Comparison of ENCODE assay signal across 8 mouse cellular contexts in genomic region chr11:52360471-52361277, GRCm38 (mm10). TPM values are rescaled to one million over a fixed set of nuclear protein-coding genes. Genes with fewer than 3 reads are reported as not detected.
DNase-seq lines count a peak whose midpoint lies in the region; ATAC-seq and TF ChIP-seq lines count a peak whose summit lies in the region.

Gene Vdac1 (plus strand): TSS chr11:52360860.

- no peaks in the 10 kb centered on the region for H3K27me3 ChIP-seq in cerebellum, adult 2 months (ENCODE audit: control insufficient read depth, insufficient read depth, low read length)
- no peaks in the 10 kb centered on the region for H3K27me3 ChIP-seq in forebrain, postnatal 0 days (ENCODE audit: insufficient read depth, low read length)
- H3K27me3 ChIP-seq in neural tube, embryonic 15.5 days (replicated peaks) = no peaks in the 10 kb centered on the region

- WGBS in cerebellum, adult 2 months = under 1% methylated on average over 84 of the region's 84 CpGs
- under 1% methylated on average over 69 of the region's 84 CpGs for WGBS in forebrain, postnatal 0 days
- WGBS in lung, adult 2 months = under 1% methylated on average over 84 of the region's 84 CpGs
- WGBS in neural tube, embryonic 15.5 days = under 1% methylated on average over 70 of the region's 84 CpGs

- no peak for TF ChIP-seq CTCF in cerebellum, adult 2 months (IDR thresholded peaks at IDR 0.05; ENCODE audit: borderline replicate concordance, insufficient read depth, low read depth, low read length)
- no peak; the same call in 1 of the 2 replicates for TF ChIP-seq CTCF in forebrain, postnatal 0 days (IDR thresholded peaks at IDR 0.05; ENCODE audit: low read depth)
- no peak for TF ChIP-seq CTCF in layer of hippocampus, adult 2 months (conservative IDR thresholded peaks at IDR 0.05)
- no peak for TF ChIP-seq CTCF in lung, adult 2 months (IDR thresholded peaks at IDR 0.05; ENCODE audit: insufficient read depth, low read length)

- TF ChIP-seq POLR2A in cerebellum, adult 2 months (IDR thresholded peaks at IDR 0.05; ENCODE audit: borderline replicate concordance, insufficient read depth, low read length) = peak; percentile 87; the same call in 1 of the 2 replicates
- TF ChIP-seq POLR2A in lung, adult 2 months (IDR thresholded peaks at IDR 0.05; ENCODE audit: borderline replicate concordance, extremely low read depth, low read depth, low read length) = peak; percentile 79

- peak; percentile 93 for ATAC-seq in forebrain, postnatal 0 days
- ATAC-seq in neural tube, embryonic 15.5 days (ENCODE audit: low FRiP score) = peak; percentile 95

- H3K4me1 ChIP-seq in cerebellum, adult 2 months (ENCODE audit: control insufficient read depth, insufficient read depth, low read length) = peaks cover 25% of the 10 kb centered on the region
- H3K4me1 ChIP-seq in forebrain, postnatal 0 days (ENCODE audit: insufficient read depth) = peaks cover 27% of the 10 kb centered on the region
- peaks cover 18% of the 10 kb centered on the region; the same call in 1 of the 2 replicates for H3K4me1 ChIP-seq in lung, adult 2 months (ENCODE audit: control insufficient read depth, insufficient read depth, low read length)
- peaks cover 46% of the 10 kb centered on the region for H3K4me1 ChIP-seq in neural tube, embryonic 15.5 days

- H3K27ac ChIP-seq in cerebellum, adult 2 months (ENCODE audit: insufficient read depth, low read length) = peak within 1 kb of the TSS; percentile 92
- peak within 1 kb of the TSS; percentile 96 for H3K27ac ChIP-seq in forebrain, postnatal 0 days (ENCODE audit: low read depth, low read length)
- peak within 1 kb of the TSS; percentile 99 for H3K27ac ChIP-seq in layer of hippocampus, adult 2 months
- H3K27ac ChIP-seq in neural tube, embryonic 15.5 days (replicated peaks) = peak within 1 kb of the TSS; percentile 96

- H3K36me3 ChIP-seq in forebrain, postnatal 0 days (ENCODE audit: insufficient read depth) = no peaks in the 10 kb centered on the region
- H3K36me3 ChIP-seq in neural tube, embryonic 15.5 days = no peaks in the 10 kb centered on the region

- H3K9ac ChIP-seq in forebrain, postnatal 0 days = peak within 1 kb of the TSS; percentile 97
- peak within 1 kb of the TSS; percentile 99 for H3K9ac ChIP-seq in neural tube, embryonic 15.5 days (replicated peaks)

- DNase-seq in MEL-GATA-1-ER (ENCODE audit: extremely low read depth, low read depth) = peak; percentile 59
- peak; percentile 91 to 93 for DNase-seq in cerebellum, adult 2 months
- peak; percentile 92 for DNase-seq in forebrain, postnatal 0 days
- DNase-seq in heart, postnatal 36 days = peak; percentile 90 to 96
- peak; percentile 86 to 88 for DNase-seq in layer of hippocampus, adult 2 months (ENCODE audit: low spot score in 2 of 2)
- DNase-seq in lung, adult 2 months = peak; percentile 90
- peak; percentile 79 for DNase-seq in testis, postnatal 14 days (ENCODE audit: low spot score)

- peak within 1 kb of the TSS; percentile 86 for H3K4me3 ChIP-seq in cerebellum, adult 2 months (replicated peaks; ENCODE audit: insufficient read depth, low read depth, low read length)
- H3K4me3 ChIP-seq in forebrain, postnatal 0 days (ENCODE audit: low read depth, low read length) = peak within 1 kb of the TSS; percentile 91
- H3K4me3 ChIP-seq in layer of hippocampus, adult 2 months = peak within 1 kb of the TSS; percentile 77
- H3K4me3 ChIP-seq in lung, adult 2 months (replicated peaks; ENCODE audit: extremely low read depth, low read depth, low read length) = peak within 1 kb of the TSS; percentile 99
- H3K4me3 ChIP-seq in neural tube, embryonic 15.5 days (replicated peaks) = peak within 1 kb of the TSS; percentile 94

- intact Hi-C loops in heart, postnatal 36 days (cut with DNase I) = loop anchor here (2.0 to 5.0 kb wide), 2 partner anchors 14 to 263 kb away; partner anchors contain the start of gene Ppp2ca

- no peaks in the 10 kb centered on the region for H3K9me3 ChIP-seq in forebrain, postnatal 0 days (ENCODE audit: low read length)
- H3K9me3 ChIP-seq in neural tube, embryonic 15.5 days (replicated peaks) = no peaks in the 10 kb centered on the region

- H3K4me2 ChIP-seq in forebrain, postnatal 0 days (ENCODE audit: low read depth) = peak within 1 kb of the TSS; percentile 94
- H3K4me2 ChIP-seq in neural tube, embryonic 15.5 days = peak within 1 kb of the TSS; percentile 86

RNA-seq across cellular contexts. Expression of gene Vdac1, which starts in this region (rescaled TPM):
- polyA plus RNA-seq in cerebellum, adult 2 months (2012; rRNA removed) = 364 and 394 TPM in 2 replicates
- total RNA-seq in forebrain, postnatal 0 days (2014; rRNA removed) = 306 and 330 TPM in 2 replicates
- 327 and 401 TPM in 2 replicates for polyA plus RNA-seq in forebrain, postnatal 0 days (2015; fragmentation: Nextera tagmentation; extraction: Ambion mirVana)
- 1,000 to 10,000 TPM; 1,074 to 1,088 TPM for total RNA-seq in heart, postnatal 36 days (2021)
- 100 to 1,000 TPM; 513 to 524 TPM for total RNA-seq in layer of hippocampus, adult 2 months (2021)
- 34.1 and 65.1 TPM in 2 replicates for polyA plus RNA-seq in lung, adult 2 months (2012; rRNA removed)
- polyA plus RNA-seq in neural tube, embryonic 15.5 days (2015; fragmentation: Nextera tagmentation; extraction: Ambion mirVana) = 362 and 402 TPM in 2 replicates

Comparison
In these comparisons a context has a peak if more than half of its experiments do, and no peak if none do; other contexts are left out.
1. Peak in every context shown above with its lines: DNase-seq, ATAC-seq, H3K4me3 ChIP-seq and H3K27ac ChIP-seq.